Mouse (Mus musculus): ENCODE results near the gene Vps35l. TPM values are rescaled to one million over a fixed set of nuclear protein-coding genes. Genes with fewer than 3 reads are reported as not detected.

Vps35l gene
- polyA plus RNA-seq, 1 experiment = 120 TPM

GRCm38 (mm10) chr7:118731781-118732180, 8.2 kb upstream of the Vps35l start:
- TF ChIP-seq CTCF (IDR thresholded peaks at IDR 0.05; ENCODE audit: low read depth, low read length) (no peak), POLR2A (IDR thresholded peaks at IDR 0.05; ENCODE audit: borderline replicate concordance, low read depth, low read length) (no peak)
- no peak overlapping the region for H3K27ac ChIP-seq (ENCODE audit: insufficient read depth, low read depth, low read length)
- H3K4me3 ChIP-seq (ENCODE audit: insufficient read depth, low read length) = no peak overlapping the region
- no peaks in the 10 kb centered on the region for H3K4me1 ChIP-seq (ENCODE audit: control insufficient read depth, insufficient read depth, low read length)

GRCm38 (mm10) chr7:118733225-118733624, 6.8 kb upstream of the Vps35l start:
- TF ChIP-seq CTCF (IDR thresholded peaks at IDR 0.05; ENCODE audit: low read depth, low read length) (no peak), POLR2A (IDR thresholded peaks at IDR 0.05; ENCODE audit: borderline replicate concordance, low read depth, low read length) (no peak)
- Histone ChIP-seq H3K27ac (ENCODE audit: insufficient read depth, low read depth, low read length) (no peak overlapping the region), H3K4me3 (ENCODE audit: insufficient read depth, low read length) (no peak overlapping the region), H3K4me1 (ENCODE audit: control insufficient read depth, insufficient read depth, low read length) (no peaks in the 10 kb centered on the region)

- H3K4me1 ChIP-seq (ENCODE audit: control insufficient read depth, insufficient read depth, low read length) = peaks cover 14% of the 10 kb centered on the region
- H3K4me3 ChIP-seq (ENCODE audit: insufficient read depth, low read length) = no peak overlapping the region
- TF ChIP-seq POLR2A (IDR thresholded peaks at IDR 0.05; ENCODE audit: borderline replicate concordance, low read depth, low read length) = no peak
- TF ChIP-seq CTCF (IDR thresholded peaks at IDR 0.05; ENCODE audit: low read depth, low read length) = no peak
- no peak overlapping the region for H3K27ac ChIP-seq (ENCODE audit: insufficient read depth, low read depth, low read length)
Observed at GRCm38 (mm10) chr7:118738730-118739129, 1.3 kb upstream of the Vps35l start.

GRCm38 (mm10) chr7:118740532-118741338, 709 bp downstream of the Vps35l start:
- peak overlapping the region; percentile 69 for H3K27ac ChIP-seq (ENCODE audit: insufficient read depth, low read depth, low read length)
- H3K4me3 ChIP-seq (ENCODE audit: insufficient read depth, low read length) = peak overlapping the region; percentile 89
- no peak for TF ChIP-seq CTCF (IDR thresholded peaks at IDR 0.05; ENCODE audit: low read depth, low read length)
- H3K4me1 ChIP-seq (ENCODE audit: control insufficient read depth, insufficient read depth, low read length) = peaks cover 14% of the 10 kb centered on the region

GRCm38 (mm10) chr7:118742278-118742677, 2.3 kb downstream of the Vps35l start:
- no peak overlapping the region for H3K27ac ChIP-seq (ENCODE audit: insufficient read depth, low read depth, low read length)
- TF ChIP-seq CTCF (IDR thresholded peaks at IDR 0.05; ENCODE audit: low read depth, low read length) (0 out of 2 replicates have a peak, but pooled peaks have one; percentile 10), POLR2A (IDR thresholded peaks at IDR 0.05; ENCODE audit: borderline replicate concordance, low read depth, low read length) (no peak)
- peaks cover 14% of the 10 kb centered on the region for H3K4me1 ChIP-seq (ENCODE audit: control insufficient read depth, insufficient read depth, low read length)
- H3K4me3 ChIP-seq (ENCODE audit: insufficient read depth, low read length) = peak overlapping the region; percentile 89

GRCm38 (mm10) chr7:118744766-118745165, 4.7 kb downstream of the Vps35l start:
- no peak for TF ChIP-seq POLR2A (IDR thresholded peaks at IDR 0.05; ENCODE audit: borderline replicate concordance, low read depth, low read length)
- TF ChIP-seq CTCF (IDR thresholded peaks at IDR 0.05; ENCODE audit: low read depth, low read length) = no peak
- H3K4me3 ChIP-seq (ENCODE audit: insufficient read depth, low read length) = no peak overlapping the region
- no peak overlapping the region for H3K27ac ChIP-seq (ENCODE audit: insufficient read depth, low read depth, low read length)
- peaks cover 14% of the 10 kb centered on the region for H3K4me1 ChIP-seq (ENCODE audit: control insufficient read depth, insufficient read depth, low read length)

- no peak overlapping the region for H3K4me3 ChIP-seq (ENCODE audit: insufficient read depth, low read length)
- no peak for TF ChIP-seq POLR2A (IDR thresholded peaks at IDR 0.05; ENCODE audit: borderline replicate concordance, low read depth, low read length)
- no peak overlapping the region for H3K27ac ChIP-seq (ENCODE audit: insufficient read depth, low read depth, low read length)
- H3K4me1 ChIP-seq (ENCODE audit: control insufficient read depth, insufficient read depth, low read length) = no peaks in the 10 kb centered on the region
Observed at GRCm38 (mm10) chr7:118747891-118748672, 8.1 kb downstream of the Vps35l start.

GRCm38 (mm10) chr7:118749706-118750105, 9.7 kb downstream of the Vps35l start:
- no peak overlapping the region for H3K27ac ChIP-seq (ENCODE audit: insufficient read depth, low read depth, low read length)
- no peaks in the 10 kb centered on the region for H3K4me1 ChIP-seq (ENCODE audit: control insufficient read depth, insufficient read depth, low read length)
- no peak for TF ChIP-seq POLR2A (IDR thresholded peaks at IDR 0.05; ENCODE audit: borderline replicate concordance, low read depth, low read length)
- TF ChIP-seq CTCF (IDR thresholded peaks at IDR 0.05; ENCODE audit: low read depth, low read length) = no peak

GRCm38 (mm10) chr7:118751625-118752024, 11.6 kb downstream of the Vps35l start:
- TF ChIP-seq CTCF (IDR thresholded peaks at IDR 0.05; ENCODE audit: low read depth, low read length) = no peak
- no peak for TF ChIP-seq POLR2A (IDR thresholded peaks at IDR 0.05; ENCODE audit: borderline replicate concordance, low read depth, low read length)
- no peak overlapping the region for H3K4me3 ChIP-seq (ENCODE audit: insufficient read depth, low read length)
- H3K4me1 ChIP-seq (ENCODE audit: control insufficient read depth, insufficient read depth, low read length) = no peaks in the 10 kb centered on the region
- H3K27ac ChIP-seq (ENCODE audit: insufficient read depth, low read depth, low read length) = no peak overlapping the region

More at GRCm38 (mm10) chr7:118749706-118750105, 9.7 kb downstream of the Vps35l start:
- H3K4me3 ChIP-seq (ENCODE audit: insufficient read depth, low read length) = no peak overlapping the region

- Histone ChIP-seq H3K4me1 (ENCODE audit: control insufficient read depth, insufficient read depth, low read length) (no peaks in the 10 kb centered on the region), H3K4me3 (ENCODE audit: insufficient read depth, low read length) (no peak overlapping the region)
Observed at GRCm38 (mm10) chr7:118755756-118756155, 15.7 kb downstream of the Vps35l start.

More at GRCm38 (mm10) chr7:118755756-118756155, 15.7 kb downstream of the Vps35l start:
- no peak overlapping the region for H3K27ac ChIP-seq (ENCODE audit: insufficient read depth, low read depth, low read length)
- TF ChIP-seq POLR2A (IDR thresholded peaks at IDR 0.05; ENCODE audit: borderline replicate concordance, low read depth, low read length) = no peak
- no peak for TF ChIP-seq CTCF (IDR thresholded peaks at IDR 0.05; ENCODE audit: low read depth, low read length)
